Comparison of ENCODE assay signal across 8 mouse cellular contexts in genomic region chr1:173350372-173350957, GRCm38 (mm10). TPM values are rescaled to one million over a fixed set of nuclear protein-coding genes. Genes with fewer than 3 reads are reported as not detected.
DNase-seq lines count a peak whose midpoint lies in the region; ATAC-seq and TF ChIP-seq lines count a peak whose summit lies in the region.

TSS of gene Aim2 (plus strand) at chr1:173350879.

- no peaks in the 10 kb centered on the region for H3K27me3 ChIP-seq in lung, postnatal 0 days (replicated peaks; ENCODE audit: insufficient read depth, low read length)
- H3K27me3 ChIP-seq in forebrain, embryonic 15.5 days, result no peaks in the 10 kb centered on the region
- no peaks in the 10 kb centered on the region for H3K27me3 ChIP-seq in liver, embryonic 14.5 days (ENCODE audit: control insufficient read depth, insufficient read depth, low read length)
- no peaks in the 10 kb centered on the region for H3K27me3 ChIP-seq in stomach, embryonic 16.5 days (ENCODE audit: control insufficient read depth, insufficient read depth, low read length)

- H3K4me3 ChIP-seq in lung, postnatal 0 days (ENCODE audit: low read depth, low read length), result no peak within 1 kb of the TSS
- H3K4me3 ChIP-seq in forebrain, embryonic 15.5 days, result peak within 1 kb of the TSS; percentile 38
- H3K4me3 ChIP-seq in liver, embryonic 14.5 days (ENCODE audit: insufficient read depth in 1 of 2, low read depth in 2 of 2, low read length in 2 of 2), result peak within 1 kb of the TSS; percentile 61 to 67
- H3K4me3 ChIP-seq in stomach, embryonic 16.5 days (replicated peaks; ENCODE audit: low read length), result peak within 1 kb of the TSS; percentile 35

- no peaks in the 10 kb centered on the region for H3K9me3 ChIP-seq in lung, postnatal 0 days (ENCODE audit: low read length)
- no peaks in the 10 kb centered on the region for H3K9me3 ChIP-seq in forebrain, embryonic 15.5 days
- H3K9me3 ChIP-seq in liver, embryonic 14.5 days (ENCODE audit: control insufficient read depth, low read length), result no peaks in the 10 kb centered on the region
- no peaks in the 10 kb centered on the region for H3K9me3 ChIP-seq in stomach, embryonic 16.5 days (replicated peaks; ENCODE audit: control insufficient read depth, low read length)

- DNase-seq in lung, postnatal 0 days (ENCODE audit: low spot score), result no peak
- no peak for DNase-seq in lung, postnatal 4 days
- no peak for DNase-seq in liver, embryonic 14.5 days (ENCODE audit: low read depth in 3 of 3, low spot score in 3 of 3)
- DNase-seq in gastrocnemius, adult 18-20 months (ENCODE audit: low spot score), result no peak
- DNase-seq in adipocyte (ENCODE audit: low spot score), result no peak
- no peak for DNase-seq in spleen, postnatal 36 days (ENCODE audit: low spot score in 2 of 2)

- no peak for ATAC-seq in lung, postnatal 0 days
- ATAC-seq in forebrain, embryonic 15.5 days (replicated peaks), result peak; percentile 60
- ATAC-seq in liver, embryonic 14.5 days (ENCODE audit: insufficient read depth), result peak; percentile 85
- ATAC-seq in stomach, embryonic 16.5 days (ENCODE audit: insufficient read depth, low FRiP score), result 0 out of 2 replicates have a peak, but pooled peaks have one; percentile 58

- H3K4me2 ChIP-seq in lung, postnatal 0 days (replicated peaks; ENCODE audit: low read depth, low read length), result peak within 1 kb of the TSS; percentile 25; the same call in 1 of the 2 replicates
- H3K4me2 ChIP-seq in forebrain, embryonic 15.5 days (replicated peaks), result peak within 1 kb of the TSS; percentile 47
- peak within 1 kb of the TSS; percentile 86 for H3K4me2 ChIP-seq in liver, embryonic 14.5 days (ENCODE audit: low read depth)
- H3K4me2 ChIP-seq in stomach, embryonic 16.5 days (ENCODE audit: low read depth, low read length), result peak within 1 kb of the TSS; percentile 54

- no peak for TF ChIP-seq EP300 in lung, postnatal 0 days (IDR thresholded peaks at IDR 0.05)
- TF ChIP-seq EP300 in liver, embryonic 14.5 days (IDR thresholded peaks at IDR 0.05; ENCODE audit: low read depth), result no peak

- no peak within 1 kb of the TSS for H3K27ac ChIP-seq in lung, postnatal 0 days (ENCODE audit: low read length)
- no peak within 1 kb of the TSS for H3K27ac ChIP-seq in forebrain, embryonic 15.5 days (replicated peaks)
- peak within 1 kb of the TSS; percentile 64 for H3K27ac ChIP-seq in liver, embryonic 14.5 days
- no peak within 1 kb of the TSS for H3K27ac ChIP-seq in stomach, embryonic 16.5 days (ENCODE audit: low read length)

- TF ChIP-seq CTCF in lung, postnatal 0 days (IDR thresholded peaks at IDR 0.05), result no peak
- no peak for TF ChIP-seq CTCF in liver, embryonic 14.5 days (IDR thresholded peaks at IDR 0.05; ENCODE audit: low read depth)

- no peak within 1 kb of the TSS for H3K9ac ChIP-seq in lung, postnatal 0 days (replicated peaks; ENCODE audit: low read depth)
- peak within 1 kb of the TSS; percentile 35 for H3K9ac ChIP-seq in forebrain, embryonic 15.5 days (replicated peaks)
- H3K9ac ChIP-seq in liver, embryonic 14.5 days (replicated peaks), result peak within 1 kb of the TSS; percentile 76
- H3K9ac ChIP-seq in stomach, embryonic 16.5 days (ENCODE audit: low read length), result no peak within 1 kb of the TSS; the same call in 1 of the 2 replicates

- H3K36me3 ChIP-seq in lung, postnatal 0 days (ENCODE audit: insufficient read depth, low read length), result no peaks in the 10 kb centered on the region
- peaks cover 16% of the 10 kb centered on the region for H3K36me3 ChIP-seq in forebrain, embryonic 15.5 days
- no peaks in the 10 kb centered on the region; the same call in 1 of the 2 replicates for H3K36me3 ChIP-seq in liver, embryonic 14.5 days (replicated peaks; ENCODE audit: control insufficient read depth, insufficient read depth, low read depth)
- H3K36me3 ChIP-seq in stomach, embryonic 16.5 days (ENCODE audit: control insufficient read depth, insufficient read depth, low read length), result no peaks in the 10 kb centered on the region

- H3K4me1 ChIP-seq in lung, postnatal 0 days (ENCODE audit: insufficient read depth, low read depth, low read length), result no peaks in the 10 kb centered on the region
- peaks cover 21% of the 10 kb centered on the region for H3K4me1 ChIP-seq in forebrain, embryonic 15.5 days
- H3K4me1 ChIP-seq in liver, embryonic 14.5 days (replicated peaks; ENCODE audit: control insufficient read depth in 2 of 2, insufficient read depth in 2 of 2, low read length in 1 of 2), result peaks cover 33 to 40% of the 10 kb centered on the region in 2 experiments
- peaks cover 4% of the 10 kb centered on the region; the same call in 1 of the 2 replicates for H3K4me1 ChIP-seq in stomach, embryonic 16.5 days (ENCODE audit: control insufficient read depth, insufficient read depth, low read length)

- 6% methylated on average over 10 of the region's 10 CpGs for WGBS in lung, postnatal 0 days
- 8% methylated on average over 9 of the region's 10 CpGs for WGBS in forebrain, embryonic 15.5 days
- 9% methylated on average over 10 of the region's 10 CpGs for WGBS in liver, embryonic 14.5 days (ENCODE audit: insufficient replicate concordance)
- 7% methylated on average over 10 of the region's 10 CpGs for WGBS in stomach, embryonic 16.5 days

RNA-seq across cellular contexts. Expression of gene Aim2, which starts in this region (rescaled TPM):
- polyA plus RNA-seq in lung, postnatal 0 days (2015; fragmentation: Nextera tagmentation; extraction: Ambion mirVana), result 2.1 and 3.4 TPM in 2 replicates
- polyA plus RNA-seq in forebrain, embryonic 15.5 days (2015; fragmentation: Nextera tagmentation; extraction: Ambion mirVana), result 3.5 and 4.3 TPM in 2 replicates
- polyA plus RNA-seq in liver, embryonic 14.5 days (2012; rRNA removed), result 3.2 and 4.4 TPM in 2 replicates
- 1.7 and 3.3 TPM in 2 replicates for polyA plus RNA-seq in liver, embryonic 14.5 days (2014; fragmentation: Nextera tagmentation; extraction: Ambion mirVana)
- 2.6 and 2.9 TPM in 2 replicates for polyA plus RNA-seq in stomach, embryonic 16.5 days (2015; fragmentation: Nextera tagmentation; extraction: Ambion mirVana)
- total RNA-seq in gastrocnemius, adult 18-20 months (2021), result under 1 TPM; 0.30 to 0.38 TPM

Comparison
In these comparisons a context has a peak if more than half of its experiments do, and no peak if none do; other contexts are left out.
1. H3K4me2 ChIP-seq: peak in every context shown above with its lines; median percentile 86 in liver, embryonic 14.5 days; 54 in stomach, embryonic 16.5 days; 47 in forebrain, embryonic 15.5 days; 25 in lung, postnatal 0 days.
2. H3K9ac ChIP-seq: peak in forebrain, embryonic 15.5 days (single experiment) and liver, embryonic 14.5 days (single experiment); none in lung, postnatal 0 days (single experiment) and stomach, embryonic 16.5 days (single experiment).